Mouse (Mus musculus): ENCODE measurements at regions not wholly inside any gene's neighbourhood (a gene's known extent, or its start where the extent isn't known, plus 50 kb on each side); places are given as distances from the start of the nearest gene placed in this dataset.

GRCm38 (mm10) chr1:19927736-19928327, 690.0 kb downstream of the Pkhd1 start:
- no peak for DNase-seq (ENCODE audit: low read depth, low spot score)
- 61% methylated on average over 5 of the region's 5 CpGs for WGBS

GRCm38 (mm10) chr1:19951050-19951679, 666.7 kb downstream of the Pkhd1 start:
- 44% methylated on average over 7 of the region's 7 CpGs for WGBS
- no peak for DNase-seq (ENCODE audit: low read depth, low spot score)

- DNase-seq (ENCODE audit: low read depth, low spot score), result no peak
- 61% methylated on average over 8 of the region's 8 CpGs for WGBS
These were observed 666.1 kb downstream of the Pkhd1 start for GRCm38 (mm10) chr1:19951680-19952248.

GRCm38 (mm10) chr1:19973364-19973763, 644.5 kb downstream of the Pkhd1 start:
- WGBS, result 62% methylated on average over 4 of the region's 4 CpGs

GRCm38 (mm10) chr1:19973981-19974380, 643.9 kb downstream of the Pkhd1 start:
- 29% methylated on average over 2 of the region's 2 CpGs for WGBS
- no peak for DNase-seq (ENCODE audit: low read depth, low spot score)

More at GRCm38 (mm10) chr1:19973364-19973763, 644.5 kb downstream of the Pkhd1 start:
- no peak for DNase-seq (ENCODE audit: low read depth, low spot score)

- DNase-seq (ENCODE audit: low read depth, low spot score), result no peak
These were observed 642.4 kb downstream of the Pkhd1 start for GRCm38 (mm10) chr1:19975436-19975835.

GRCm38 (mm10) chr1:19981189-19981588, 636.7 kb downstream of the Pkhd1 start:
- no peak for DNase-seq (ENCODE audit: low read depth, low spot score)
- WGBS, result 84% methylated on average over 1 of the region's 1 CpGs

- no peak for DNase-seq (ENCODE audit: low read depth, low spot score)
- 77% methylated on average over 3 of the region's 3 CpGs for WGBS
These were observed 635.1 kb downstream of the Pkhd1 start for GRCm38 (mm10) chr1:19982791-19983190.

GRCm38 (mm10) chr1:19983504-19983903, 634.4 kb downstream of the Pkhd1 start:
- no peak for DNase-seq (ENCODE audit: low read depth, low spot score)
- 29% methylated on average over 2 of the region's 2 CpGs for WGBS

- 74% methylated on average over 4 of the region's 4 CpGs for WGBS
- no peak for DNase-seq (ENCODE audit: low read depth, low spot score)
These were observed 627.9 kb downstream of the Pkhd1 start for GRCm38 (mm10) chr1:19989921-19990320.

Data from large intestine, adult 2 months (tissue).